Mouse (Mus musculus) lung, adult 18-20 months (tissue): ENCODE data around the gene Arl16.

Source experiments
- DNase-seq, 2 experiments: peaks; one replicate each; pipeline ENCODE4 v3.0.0; 2022; ENCODE audit warnings: mixed read lengths in 2 of 2

The Arl16 gene

GRCm38 (mm10) chr11:120491317-120492023, 24.1 kb upstream of the Arl16 start, which contains the start of gene Slc25a10:
Gene Slc25a10 (plus strand): TSS chr11:120491840.
- DNase-seq, result peak; percentile 91 to 92

DNA sequence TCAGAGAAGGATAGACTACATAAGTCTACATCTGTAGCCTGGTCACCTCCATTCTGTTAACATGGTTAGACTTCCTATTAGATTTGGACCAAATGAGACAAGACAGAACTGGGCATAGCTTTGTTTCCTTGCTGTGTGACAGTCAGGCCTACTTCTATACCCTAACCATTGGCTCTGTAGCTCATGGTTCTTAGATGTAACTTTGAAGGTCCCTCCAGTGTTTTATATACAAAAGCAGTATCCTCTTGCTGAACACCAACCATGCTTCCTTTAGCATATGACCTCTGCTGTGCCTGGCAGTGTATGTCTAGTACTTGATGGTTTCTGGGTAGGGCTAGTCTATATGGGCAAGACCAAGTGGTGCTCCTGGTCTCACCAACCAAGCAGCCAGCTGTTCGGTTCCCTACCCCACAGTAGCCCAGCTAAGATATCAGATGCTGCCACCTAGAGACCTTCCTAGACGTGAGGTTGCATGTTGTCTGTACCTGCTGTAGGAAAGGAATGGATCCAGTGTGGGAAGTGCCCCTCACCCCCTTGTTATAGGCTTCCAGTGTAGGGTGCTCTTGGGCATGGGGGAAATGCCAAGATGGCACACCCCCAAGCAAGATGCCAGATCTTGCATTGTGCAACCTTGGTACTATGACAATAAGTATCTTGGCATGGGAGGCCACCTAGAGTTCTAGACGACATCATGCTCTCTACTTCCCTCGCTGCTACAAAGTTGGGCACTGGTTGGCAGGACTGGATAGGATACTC, 23.1 kb upstream of the Arl16 start:
- peak; percentile 55 to 70 for DNase-seq

DNA sequence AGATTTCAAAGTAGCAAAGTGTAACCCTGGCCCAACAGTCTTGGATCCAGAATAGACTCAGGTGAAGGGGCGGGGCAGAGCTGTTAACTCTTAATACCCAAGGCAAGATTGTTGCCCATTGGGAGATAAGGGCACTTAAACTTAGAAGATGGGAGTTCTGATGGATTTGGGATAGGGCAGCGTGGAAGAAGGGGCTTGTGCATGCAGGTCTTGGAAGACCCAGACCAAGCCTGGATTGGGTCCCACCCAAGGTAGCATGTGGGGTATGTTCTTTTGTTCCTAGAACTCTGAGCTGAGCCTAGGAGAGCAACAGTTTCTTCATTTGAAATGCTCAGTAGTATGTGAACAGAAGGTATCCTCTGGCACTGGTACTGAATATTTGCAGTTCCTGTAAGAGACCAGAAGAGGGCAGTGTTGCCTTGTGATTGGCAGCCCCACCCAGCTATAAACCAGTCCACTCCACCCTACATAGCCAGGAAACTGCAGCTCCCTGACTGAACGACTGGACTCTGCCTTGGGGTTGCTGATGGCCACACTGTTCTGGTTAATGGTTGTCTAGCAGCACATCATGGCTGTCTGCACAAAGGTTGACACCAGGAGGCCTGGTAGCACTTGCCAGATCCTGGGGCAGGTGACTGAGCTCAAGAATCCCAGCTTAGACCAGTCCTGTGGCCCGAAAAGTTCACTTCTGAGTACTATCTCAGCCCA, 21.8 kb upstream of the Arl16 start:
- peak; percentile 71 to 79 for DNase-seq

GRCm38 (mm10) chr11:120488516-120488915, 21.1 kb upstream of the Arl16 start:
- no peak for DNase-seq

- DNase-seq, result no peak
Observed at GRCm38 (mm10) chr11:120485251-120485650, 17.8 kb upstream of the Arl16 start.

DNA sequence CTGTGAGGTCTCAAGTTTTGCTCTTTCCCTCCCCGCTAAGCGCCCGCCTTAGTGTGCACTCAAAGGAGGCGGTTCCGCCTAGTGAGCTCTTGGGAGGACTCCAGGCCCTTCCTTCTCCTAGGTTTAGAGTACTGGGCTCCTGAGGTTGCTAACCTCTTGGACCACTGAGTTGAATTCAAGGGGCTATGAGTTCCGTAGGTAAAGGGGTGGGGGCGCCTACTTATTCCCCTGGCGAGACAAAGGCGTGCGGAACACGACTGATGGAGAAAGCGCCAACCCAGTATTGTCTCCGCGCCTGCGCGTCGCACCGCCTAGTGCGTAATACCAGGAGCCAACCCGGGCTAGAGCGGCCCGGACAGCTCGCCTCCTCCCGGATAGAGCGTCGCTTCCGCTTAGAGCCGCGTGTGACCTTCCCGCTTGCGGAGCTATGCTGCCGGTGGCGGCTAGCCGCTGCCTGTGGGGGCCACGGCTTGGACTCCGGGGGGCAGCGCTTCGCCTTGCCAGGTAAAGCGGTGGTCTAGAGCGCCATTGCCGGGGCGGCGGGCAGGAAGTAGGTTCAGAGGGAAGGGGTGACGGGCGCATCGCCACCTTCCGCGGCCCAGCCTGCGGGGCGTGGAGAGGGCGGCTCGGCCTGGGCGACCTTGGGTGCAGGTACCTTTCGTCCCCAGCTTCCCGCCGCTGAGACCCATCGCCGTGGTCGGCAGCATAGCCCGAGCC, 17.0 kb upstream of the Arl16 start, which contains the start of gene Mrpl12:
Gene Mrpl12 (plus strand): TSS at position 349 of the 717 bp plus-strand sequence.
- peak; percentile 87 to 90 for DNase-seq

DNA sequence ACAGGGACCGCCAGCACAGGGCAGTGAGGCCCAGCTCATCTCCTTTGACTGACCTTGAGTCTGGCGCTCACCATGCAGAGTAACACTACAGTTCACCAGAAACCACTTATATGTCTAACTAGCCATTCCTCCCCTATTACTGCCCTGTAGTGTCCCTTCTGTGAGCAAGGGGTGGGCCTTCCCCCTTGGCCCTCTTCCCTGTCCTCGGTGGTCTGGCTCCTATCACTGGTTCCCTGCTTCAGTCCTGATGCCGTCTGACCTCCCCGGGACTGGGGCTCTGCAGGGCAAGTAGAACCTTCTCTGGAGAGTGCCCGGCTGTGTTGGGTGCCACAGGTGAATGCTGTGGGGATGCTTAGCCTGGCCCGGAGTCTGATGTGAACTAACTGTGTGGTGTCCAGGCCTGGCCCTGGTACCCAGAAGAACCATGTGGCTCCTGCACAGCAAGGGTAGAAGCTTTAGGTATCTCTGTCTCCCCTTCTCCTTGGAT, 16.1 kb upstream of the Arl16 start:
- no peak for DNase-seq

DNA sequence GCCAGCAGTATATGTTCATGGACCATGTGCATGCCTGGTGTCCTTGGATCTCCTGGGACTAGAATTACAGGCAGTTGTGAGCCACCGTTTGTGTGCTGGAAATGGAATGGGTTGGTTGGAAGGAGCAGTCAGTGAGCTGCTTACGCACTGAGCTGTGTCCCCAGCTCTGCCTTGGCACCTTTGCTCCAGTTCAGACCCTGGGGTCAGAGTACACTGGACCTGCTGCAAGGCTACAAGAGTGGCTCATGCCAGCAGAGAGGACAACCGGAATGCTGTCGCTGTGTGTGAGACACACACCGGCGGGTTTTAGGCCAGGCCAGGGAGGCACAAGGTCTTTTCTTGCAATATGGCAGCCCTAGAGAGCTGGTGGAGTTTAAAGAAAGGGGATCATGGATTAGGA, 4.6 kb upstream of the Arl16 start:
- no peak for DNase-seq

DNA sequence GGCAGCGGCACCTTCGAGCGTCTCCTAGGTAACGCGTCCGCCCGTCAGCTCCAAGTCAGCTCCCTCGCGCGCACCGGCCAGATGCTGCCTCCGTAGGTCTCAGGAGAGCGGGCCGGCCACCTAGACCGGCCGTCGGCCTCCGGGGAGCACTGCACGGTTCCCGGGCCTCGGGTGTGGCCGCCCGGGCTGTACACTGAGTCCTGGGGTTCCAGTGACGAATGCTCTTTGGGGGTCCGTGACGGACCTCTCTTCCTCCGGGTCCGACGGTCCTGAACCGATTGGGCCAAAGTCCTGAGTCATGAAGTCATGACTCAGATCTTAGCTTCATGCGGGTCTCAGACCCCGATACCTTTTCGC, 307 bp upstream of the Arl16 start:
- no peak for DNase-seq

- no peak for DNase-seq
Observed at GRCm38 (mm10) chr11:120465521-120465920, 1.9 kb downstream of the Arl16 start.

GRCm38 (mm10) chr11:120464365-120464764, 3.0 kb downstream of the Arl16 start:
- DNase-seq, result no peak

DNA sequence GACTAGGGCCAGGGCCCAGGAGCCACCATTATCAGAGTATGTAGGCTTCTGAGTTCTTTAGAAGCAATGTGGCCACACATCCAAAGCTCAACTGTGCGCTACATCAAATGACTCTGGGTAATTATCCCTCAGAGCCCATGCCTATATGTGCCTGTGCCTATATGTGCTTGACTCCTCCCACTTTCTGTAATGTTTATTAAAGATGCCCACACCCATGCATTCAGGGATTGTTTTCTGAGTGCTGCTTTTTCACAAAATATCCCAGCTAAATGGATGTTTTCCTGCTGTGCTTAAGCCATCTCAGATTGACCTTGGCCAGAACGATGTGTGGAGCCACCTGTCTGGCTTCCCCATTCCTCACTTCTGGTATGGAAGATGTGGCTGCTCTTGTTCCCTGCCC, 3.9 kb downstream of the Arl16 start:
- no peak for DNase-seq

- no peak for DNase-seq
Observed at GRCm38 (mm10) chr11:120458847-120459597, 8.4 kb downstream of the Arl16 start.

DNA sequence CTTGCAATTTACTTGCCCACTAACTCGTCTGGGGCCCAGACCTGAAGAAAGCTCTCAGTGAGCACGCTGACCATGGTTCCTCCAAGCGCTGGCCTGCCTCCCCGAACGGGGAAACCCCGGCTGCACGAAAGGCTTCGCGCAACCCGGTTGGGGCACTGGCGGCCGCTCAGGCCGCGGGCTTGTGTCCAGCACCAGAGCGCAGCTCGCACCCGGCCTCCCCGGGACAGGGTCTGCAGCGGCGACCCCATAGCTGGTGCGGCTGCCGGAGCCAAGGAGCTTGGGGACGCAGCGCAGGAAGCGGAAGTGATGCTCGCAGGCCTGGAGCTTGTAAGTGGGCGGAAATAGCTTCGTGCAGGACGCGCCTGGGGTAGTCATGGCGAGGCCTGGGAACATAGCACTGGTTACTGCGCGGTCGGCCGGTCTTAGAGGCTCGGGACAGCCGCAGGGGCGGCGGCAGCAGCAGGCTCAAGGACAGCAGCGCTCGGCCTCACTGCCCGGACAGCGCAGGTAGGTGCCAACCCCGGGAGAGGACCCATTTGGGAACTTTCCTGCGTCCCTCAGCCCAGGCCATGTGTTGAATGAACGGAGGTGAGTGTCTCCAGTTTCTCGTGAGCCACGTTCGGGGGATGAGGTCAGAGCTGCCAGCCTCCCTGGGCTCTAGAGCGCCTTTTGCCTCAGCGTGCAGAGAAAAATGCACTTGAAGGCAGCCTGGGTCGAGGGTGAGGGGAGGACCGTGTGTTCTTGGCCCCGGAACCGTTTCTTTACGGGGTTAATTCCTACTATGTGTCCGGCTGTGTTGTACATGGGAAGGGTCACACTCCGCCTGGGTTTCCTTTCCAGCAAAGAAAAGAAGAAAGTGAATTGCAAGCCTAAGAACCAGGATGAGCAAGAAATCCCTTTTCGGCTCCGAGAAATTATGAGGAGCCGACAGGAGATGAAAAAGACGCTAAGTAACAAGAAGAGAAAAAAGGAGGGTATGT, 9.3 kb downstream of the Arl16 start, which contains the start of the genes Oxld1 and Ccdc137:
Gene Oxld1 (minus strand): TSS at position 297 of the 980 bp plus-strand sequence.
Gene Ccdc137 (plus strand): TSS at position 344 of the 980 bp plus-strand sequence.
- DNase-seq, result peak; percentile 72 to 77

DNA sequence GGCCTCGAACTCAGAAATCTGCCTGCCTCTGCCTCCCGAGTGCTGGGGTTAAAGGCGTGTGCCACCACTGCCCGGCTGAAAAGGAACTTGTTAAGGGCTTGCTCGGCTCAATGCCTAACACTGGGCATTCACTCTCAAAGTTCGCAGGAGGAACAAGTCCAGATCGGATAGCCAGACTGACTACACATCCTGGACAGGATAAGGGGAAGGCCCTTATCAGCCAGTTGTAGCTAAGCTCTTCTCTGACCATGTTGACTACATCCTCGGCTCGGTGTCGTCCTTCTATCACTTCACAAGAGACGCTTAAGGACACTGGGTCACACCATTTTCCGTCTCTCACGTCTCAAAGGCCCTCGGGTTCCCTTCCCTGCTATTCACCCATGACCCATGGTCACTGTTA, 10.0 kb downstream of the Arl16 start:
- DNase-seq, result no peak

GRCm38 (mm10) chr11:120455413-120455812, 12.0 kb downstream of the Arl16 start:
- no peak for DNase-seq

GRCm38 (mm10) chr11:120454965-120455364, 12.4 kb downstream of the Arl16 start:
- DNase-seq, result no peak

- no peak for DNase-seq
Observed at GRCm38 (mm10) chr11:120453306-120453705, 14.1 kb downstream of the Arl16 start, which contains the start of gene Pde6g. Gene Pde6g (minus strand): TSS chr11:120453500.

GRCm38 (mm10) chr11:120452246-120452645, 15.2 kb downstream of the Arl16 start:
- DNase-seq, result no peak

DNA sequence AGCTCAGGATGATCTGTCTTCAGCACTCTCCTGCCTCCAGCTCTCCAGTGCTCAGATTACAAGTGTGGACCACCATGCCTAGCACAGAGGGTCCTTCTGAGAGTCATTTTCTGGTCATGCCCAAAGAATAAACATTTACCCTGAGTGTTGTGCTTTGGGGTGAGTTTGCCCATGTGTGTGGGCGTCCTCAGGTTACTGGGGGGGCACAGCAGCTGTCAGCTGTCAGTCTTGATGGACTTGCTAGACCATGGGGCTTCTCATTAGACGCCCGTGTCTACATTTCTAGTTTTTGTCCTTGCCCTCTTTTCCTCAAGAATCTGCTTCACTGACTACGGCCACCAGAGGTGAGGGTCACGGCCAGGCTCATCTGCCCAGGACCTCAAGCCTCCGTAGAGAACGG, 20.2 kb downstream of the Arl16 start:
- DNase-seq, result no peak
